Comparison of ENCODE assay signal across 16 mouse cellular contexts in the genomic region with DNA sequence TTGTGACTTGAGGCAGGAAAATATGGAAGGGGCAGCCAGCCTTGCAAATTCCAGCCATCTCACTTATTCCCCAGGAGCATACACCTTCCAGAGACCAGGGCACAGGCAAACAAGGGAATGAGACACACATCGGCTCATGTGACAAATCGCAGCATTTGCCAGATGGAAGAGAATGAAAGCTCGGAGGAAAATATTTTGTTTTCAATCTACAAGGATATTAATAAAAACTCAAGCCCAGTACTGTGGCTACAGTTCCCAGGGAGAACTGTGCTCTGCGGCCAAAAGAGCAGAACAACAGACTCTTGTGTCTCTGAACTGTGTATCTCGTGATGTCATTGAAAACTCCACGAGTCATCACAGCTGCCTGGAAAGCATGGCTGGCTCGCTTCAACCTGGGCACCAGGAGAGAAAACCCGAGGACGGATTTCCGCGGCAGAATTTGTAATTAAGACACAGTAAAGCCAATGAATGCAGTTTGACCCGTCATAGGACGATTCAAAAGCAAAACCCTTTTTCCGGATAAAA. TPM values are rescaled to one million over a fixed set of nuclear protein-coding genes. Genes with fewer than 3 reads are reported as not detected.
A peak's percentile ranks its signal among the peaks of the same experiment; 100 is the strongest.
DNase-seq lines count a peak whose midpoint lies in the region; ATAC-seq and TF ChIP-seq lines count a peak whose summit lies in the region.
"Had no signal": no experiment of that assay in that cellular context is flagged by ENCODE, and none has a peak within 500 bp of the region (broad histone marks: within the 10 kb centered on the region; RNA-seq: fewer than 3 reads in every experiment).

No protein-coding gene starts in this region.

- no peak for ATAC-seq in forebrain, postnatal 0 days
- ATAC-seq: forebrain, embryonic 14.5 days had no signal

- H3K4me1 ChIP-seq in embryonic facial prominence, embryonic 10.5 days: peaks cover 83% of the 10 kb centered on the region
- 0 out of 2 replicates have a peak, but pooled peaks cover 7% of the 10 kb centered on the region for H3K4me1 ChIP-seq in forebrain, postnatal 0 days (ENCODE audit: insufficient read depth)

- H3K27ac ChIP-seq in layer of hippocampus, adult 2 months: 0 out of 2 replicates have a peak overlapping the region, but pooled peaks have one; percentile 7
- 0 out of 2 replicates have a peak overlapping the region, but pooled peaks have one; percentile 57 for H3K27ac ChIP-seq in embryonic facial prominence, embryonic 10.5 days (replicated peaks)
- no peak overlapping the region for H3K27ac ChIP-seq in forebrain, postnatal 0 days (ENCODE audit: low read depth, low read length)
- H3K27ac ChIP-seq: heart, adult 2 months; lung, embryonic 15.5 days; midbrain, embryonic 12.5 days had no signal

- no peaks in the 10 kb centered on the region for H3K27me3 ChIP-seq in embryonic facial prominence, embryonic 10.5 days (replicated peaks; ENCODE audit: low read depth, poor library complexity, severe bottlenecking)
- H3K27me3 ChIP-seq in forebrain, postnatal 0 days (ENCODE audit: insufficient read depth, low read length): no peaks in the 10 kb centered on the region; the same call in 1 of the 2 replicates
- H3K27me3 ChIP-seq: CH12.LX; lung, embryonic 15.5 days; midbrain, embryonic 12.5 days had no signal

- DNase-seq in layer of hippocampus, adult 2 months (ENCODE audit: low spot score in 2 of 2): no peak
- no peak for DNase-seq in layer of hippocampus, adult 8-10 months (ENCODE audit: low spot score in 2 of 2)
- no peak for DNase-seq in embryonic facial prominence, embryonic 10.5 days (ENCODE audit: low spot score)
- peak; percentile 17 for DNase-seq in heart, adult 8-10 months (ENCODE audit: low spot score)
- peak; percentile 43 for DNase-seq in skeletal muscle tissue, adult 2 months (ENCODE audit: low read depth, low spot score)
- DNase-seq in lung, postnatal 25 days (ENCODE audit: low spot score): no peak
- DNase-seq in forebrain, postnatal 0 days: no peak
- DNase-seq: adrenal gland, postnatal 36 days; cerebellum, adult 2 months; thymus, postnatal 14 days had no signal

- no peaks in the 10 kb centered on the region for H3K9me3 ChIP-seq in embryonic facial prominence, embryonic 10.5 days
- no peaks in the 10 kb centered on the region for H3K9me3 ChIP-seq in forebrain, postnatal 0 days (ENCODE audit: low read length)
- H3K9me3 ChIP-seq: lung, embryonic 15.5 days; midbrain, embryonic 12.5 days had no signal

- no peak overlapping the region for H3K4me2 ChIP-seq in forebrain, postnatal 0 days (ENCODE audit: low read depth)
- H3K4me2 ChIP-seq: lung, embryonic 15.5 days; midbrain, embryonic 12.5 days had no signal

- TF ChIP-seq CTCF in layer of hippocampus, adult 2 months (conservative IDR thresholded peaks at IDR 0.05): no peak
- no peak for TF ChIP-seq CTCF in forebrain, postnatal 0 days (IDR thresholded peaks at IDR 0.05; ENCODE audit: low read depth)

- H3K9ac ChIP-seq in forebrain, postnatal 0 days: no peak overlapping the region
- H3K9ac ChIP-seq: lung, embryonic 15.5 days; midbrain, embryonic 12.5 days had no signal

- peaks cover 81% of the 10 kb centered on the region for H3K36me3 ChIP-seq in embryonic facial prominence, embryonic 10.5 days (replicated peaks)
- no peaks in the 10 kb centered on the region for H3K36me3 ChIP-seq in forebrain, postnatal 0 days (ENCODE audit: insufficient read depth)
- H3K36me3 ChIP-seq: lung, embryonic 15.5 days; midbrain, embryonic 12.5 days had no signal

- WGBS in embryonic facial prominence, embryonic 10.5 days: 82% methylated on average over 14 of the region's 14 CpGs
- 44% methylated on average over 14 of the region's 14 CpGs for WGBS in forebrain, postnatal 0 days

- H3K4me3 ChIP-seq in layer of hippocampus, adult 2 months: no peak overlapping the region
- H3K4me3 ChIP-seq in embryonic facial prominence, embryonic 10.5 days: no peak overlapping the region
- H3K4me3 ChIP-seq in forebrain, postnatal 0 days (ENCODE audit: low read depth, low read length): no peak overlapping the region
- H3K4me3 ChIP-seq: heart, adult 2 months; lung, embryonic 15.5 days; midbrain, embryonic 12.5 days had no signal

RNA-seq across cellular contexts. Expression of a gene that starts 50.1 kb away (rescaled TPM):
- under 1 TPM in 1 of 2 experiments, not detected in 1; 0.13 TPM for total RNA-seq in layer of hippocampus, adult 2 months (2021)
- total RNA-seq in layer of hippocampus, adult 8-10 months (2022): under 1 TPM; 0.13 to 0.37 (median 0.18) TPM
- 90.0 and 94.0 TPM in 2 replicates for polyA plus RNA-seq in embryonic facial prominence, embryonic 10.5 days (2016; fragmentation: Nextera tagmentation; extraction: Ambion mirVana)
- not detected for total RNA-seq in heart, adult 8-10 months (2022)
- 0.15 and 0.52 TPM in 2 replicates for total RNA-seq in forebrain, postnatal 0 days (2014; rRNA removed)
- 0.13 and 0.24 TPM in 2 replicates for polyA plus RNA-seq in forebrain, postnatal 0 days (2015; fragmentation: Nextera tagmentation; extraction: Ambion mirVana)
- total RNA-seq: CH12.LX; heart, adult 2 months had no signal
- polyA plus RNA-seq: heart, adult 2 months; spleen, adult 2 months had no signal

Comparison
In these comparisons a context has a peak if more than half of its experiments do, and no peak if none do; other contexts are left out.
1. DNase-seq: peak in heart, adult 8-10 months (single experiment) and skeletal muscle tissue, adult 2 months (single experiment); none in layer of hippocampus, adult 2 months (0 of 2), layer of hippocampus, adult 8-10 months (0 of 2), embryonic facial prominence, embryonic 10.5 days (single experiment), lung, postnatal 25 days (single experiment) and forebrain, postnatal 0 days (single experiment).